In genomic region chr10:117692173-117692572, GRCm38 (mm10) we compare ENCODE assay signal across 17 mouse cellular contexts. TPM values are rescaled to one million over a fixed set of nuclear protein-coding genes. Genes with fewer than 3 reads are reported as not detected.
DNase-seq lines count a peak whose midpoint lies in the region; TF ChIP-seq lines count a peak whose summit lies in the region.
"Had no signal": no experiment of that assay in that cellular context is flagged by ENCODE, and none has a peak within 500 bp of the region (broad histone marks: within the 10 kb centered on the region; RNA-seq: fewer than 3 reads in every experiment).

No protein-coding gene starts in this region.

- no peak overlapping the region for H3K4me3 ChIP-seq in gastrocnemius, adult 2 months
- H3K4me3 ChIP-seq in left cerebral cortex, adult 2 months: no peak overlapping the region
- H3K4me3 ChIP-seq in C2C12 (ENCODE audit: insufficient read depth, poor library complexity, severe bottlenecking): no peak overlapping the region
- no peak overlapping the region for H3K4me3 ChIP-seq in forebrain, embryonic 10.5 days
- H3K4me3 ChIP-seq: embryonic facial prominence, embryonic 15.5 days; heart, embryonic 10.5 days; liver, embryonic 12.5 days; neural tube, embryonic 15.5 days had no signal

- H3K36me3 ChIP-seq in C2C12 (ENCODE audit: control insufficient read depth, insufficient read depth): peaks cover 87% of the 10 kb centered on the region
- H3K36me3 ChIP-seq in forebrain, embryonic 10.5 days (replicated peaks): peaks cover 96% of the 10 kb centered on the region

- H3K9me3 ChIP-seq in forebrain, embryonic 10.5 days: no peaks in the 10 kb centered on the region
- H3K9me3 ChIP-seq: embryonic facial prominence, embryonic 15.5 days; heart, embryonic 10.5 days; neural tube, embryonic 15.5 days had no signal

- H3K79me3 ChIP-seq in C2C12 (ENCODE audit: low read depth): peaks cover 15% of the 10 kb centered on the region

- intact Hi-C loops in gastrocnemius, adult 2 months (cut with DNase I): no loop called here
- intact Hi-C loops in left cerebral cortex, adult 2 months (cut with DNase I): loop anchor here (5.0 to 10.0 kb wide), 2 partner anchors 330 to 637 kb away; no protein-coding TSS in a partner anchor
- intact Hi-C loops in left cerebral cortex, postnatal 25 days (cut with DNase I): no loop called here

- H3K79me2 ChIP-seq in C2C12 (ENCODE audit: control insufficient read depth, insufficient read depth): peaks cover 38% of the 10 kb centered on the region

- DNase-seq in gastrocnemius, adult 2 months: no peak
- DNase-seq in gastrocnemius, adult 8-10 months (ENCODE audit: low spot score in 2 of 2): no peak
- no peak for DNase-seq in left cerebral cortex, adult 2 months (ENCODE audit: extremely low spot score in 1 of 2, low spot score in 2 of 2)
- no peak for DNase-seq in left cerebral cortex, postnatal 25 days (ENCODE audit: low spot score in 2 of 2)
- DNase-seq in NIH3T3 (ENCODE audit: low read depth): peak; percentile 26
- no peak for DNase-seq in forebrain, embryonic 10.5 days (ENCODE audit: extremely low spot score, low spot score)
- DNase-seq: adrenal gland, postnatal 25 days; cerebellum, adult 9-10 months; kidney, adult 11 months; right cerebral cortex, adult 18-20 months; right cerebral cortex, postnatal 4 days; thymus, postnatal 36 days had no signal

- TF ChIP-seq CTCF in gastrocnemius, adult 2 months (IDR thresholded peaks at IDR 0.05): peak; percentile 41
- peak; percentile 37 for TF ChIP-seq CTCF in left cerebral cortex, adult 2 months (IDR thresholded peaks at IDR 0.05)
- no peak for TF ChIP-seq CTCF in C2C12 (IDR thresholded peaks at IDR 0.05; ENCODE audit: control insufficient read depth, insufficient read depth, insufficient read length)

- H3ac ChIP-seq in C2C12 (ENCODE audit: control insufficient read depth, insufficient read length, low read depth): no peak overlapping the region

- no peaks in the 10 kb centered on the region for H3K27me3 ChIP-seq in C2C12 (ENCODE audit: control insufficient read depth, insufficient read depth, insufficient read length)
- no peaks in the 10 kb centered on the region for H3K27me3 ChIP-seq in forebrain, embryonic 10.5 days (ENCODE audit: poor library complexity, severe bottlenecking)
- H3K27me3 ChIP-seq: embryonic facial prominence, embryonic 15.5 days; liver, embryonic 12.5 days; neural tube, embryonic 15.5 days had no signal

- H3K4me1 ChIP-seq in forebrain, embryonic 10.5 days: no peaks in the 10 kb centered on the region
- H3K4me1 ChIP-seq: embryonic facial prominence, embryonic 15.5 days; heart, embryonic 10.5 days; liver, embryonic 12.5 days; neural tube, embryonic 15.5 days had no signal

- H3K27ac ChIP-seq in gastrocnemius, adult 2 months: no peak overlapping the region
- H3K27ac ChIP-seq in left cerebral cortex, adult 2 months: no peak overlapping the region
- no peak overlapping the region for H3K27ac ChIP-seq in forebrain, embryonic 10.5 days
- H3K27ac ChIP-seq: embryonic facial prominence, embryonic 15.5 days; heart, embryonic 10.5 days; liver, embryonic 12.5 days; neural tube, embryonic 15.5 days had no signal

TF ChIP-seq in C2C12, 6 proteins besides CTCF, POLR2A, EP300 and RAD21:
- no peak for TF ChIP-seq USF1 (IDR thresholded peaks at IDR 0.05; ENCODE audit: low read depth)
- no peak for TF ChIP-seq MYOD1 (IDR thresholded peaks at IDR 0.05; ENCODE audit: control insufficient read depth, insufficient read length, low read depth)
- TF ChIP-seq MYOG (IDR thresholded peaks at IDR 0.05; ENCODE audit: control insufficient read depth, extremely low read depth, insufficient read length): no peak
- peak; percentile 18 for TF ChIP-seq MAX (IDR thresholded peaks at IDR 0.05)
- no peak for TF ChIP-seq CEBPB (IDR thresholded peaks at IDR 0.05; ENCODE audit: low read depth)
- TF ChIP-seq FOSL1 (IDR thresholded peaks at IDR 0.05; ENCODE audit: insufficient read depth, low read length, poor library complexity, severe bottlenecking): no peak

RNA-seq across cellular contexts. Expression of gene Mdm2, which starts 18.4 kb away (rescaled TPM):
- total RNA-seq in gastrocnemius, adult 2 months (2021): 10 to 100 TPM; 49.2 to 49.8 TPM
- total RNA-seq in gastrocnemius, adult 8-10 months (2022): 10 to 100 TPM; 44.3 to 55.1 (median 51.2) TPM
- 10 to 100 TPM; 58.7 to 65.5 TPM for total RNA-seq in left cerebral cortex, adult 2 months (2021)
- total RNA-seq in left cerebral cortex, postnatal 25 days (2021): 10 to 100 TPM; 53.4 to 57.5 TPM
- 36.0 TPM for polyA plus RNA-seq in C2C12 (2012; fragmentation: generic; extraction: Trizol)
- 54.0 and 58.3 TPM in 2 replicates for polyA plus RNA-seq in forebrain, embryonic 10.5 days (2016; fragmentation: Nextera tagmentation; extraction: Ambion mirVana)

RNA-seq across cellular contexts. Expression of gene Slc35e3, which starts 54.0 kb away (rescaled TPM):
- total RNA-seq in gastrocnemius, adult 2 months (2021): 1 to 10 TPM; 4.6 to 5.1 TPM
- total RNA-seq in gastrocnemius, adult 8-10 months (2022): 1 to 10 TPM; 4.1 to 4.7 (median 4.4) TPM
- 10 to 100 TPM; 27.7 to 28.8 TPM for total RNA-seq in left cerebral cortex, adult 2 months (2021)
- total RNA-seq in left cerebral cortex, postnatal 25 days (2021): 10 to 100 TPM; 31.0 to 31.3 TPM
- polyA plus RNA-seq in C2C12 (2012; fragmentation: generic; extraction: Trizol): 12.8 TPM
- 22.4 TPM in 2 replicates for polyA plus RNA-seq in forebrain, embryonic 10.5 days (2016; fragmentation: Nextera tagmentation; extraction: Ambion mirVana)

Comparison
In these comparisons a context has a peak if more than half of its experiments do, and no peak if none do; other contexts are left out.
1. RNA of gene Slc35e3, which starts 54.0 kb away (total RNA-seq): 31.0 to 31.3 TPM in left cerebral cortex, postnatal 25 days and 27.7 to 28.8 TPM in left cerebral cortex, adult 2 months; 4.6 to 5.1 TPM in gastrocnemius, adult 2 months and 4.1 to 4.7 TPM in gastrocnemius, adult 8-10 months; every median in the first group is over 4 times any median in the second.